In the genomic region with DNA sequence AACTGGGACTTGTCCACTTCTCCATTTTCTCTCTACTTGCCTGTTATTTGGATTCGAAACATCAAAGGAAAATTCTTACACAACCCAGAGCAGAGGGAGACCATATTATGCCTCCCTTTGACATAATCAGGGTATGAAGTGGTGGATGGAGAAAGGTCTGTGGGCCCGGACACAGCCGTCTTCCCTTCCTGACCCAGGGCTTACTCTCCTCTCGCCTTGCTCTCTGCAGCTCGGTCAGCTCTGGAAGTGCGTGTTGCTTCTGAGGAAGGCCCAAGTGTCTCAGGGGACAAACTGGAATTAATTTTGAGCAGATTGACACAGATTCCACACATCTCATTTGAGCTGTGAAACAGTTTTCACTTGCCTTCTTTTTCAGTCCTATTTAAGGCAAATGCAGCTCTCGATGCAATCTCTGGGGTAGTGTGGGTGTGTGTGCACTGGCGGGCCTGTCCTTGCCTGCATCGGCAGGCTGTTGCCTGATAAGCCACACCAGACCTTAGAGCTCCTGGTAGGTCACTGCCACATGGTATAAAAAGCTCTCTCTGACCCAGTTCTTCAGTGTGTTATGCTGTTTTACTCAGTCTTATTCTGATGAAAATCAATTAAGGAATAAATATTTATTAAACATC, we compare ENCODE assay signal across 10 mouse cellular contexts.
DNase-seq lines count a peak whose midpoint lies in the region; ATAC-seq and TF ChIP-seq lines count a peak whose summit lies in the region.
"Had no signal": no experiment of that assay in that cellular context is flagged by ENCODE, and none has a peak within 500 bp of the region (broad histone marks: within the 10 kb centered on the region; RNA-seq: fewer than 3 reads in every experiment).

No protein-coding gene starts in this region.

- TF ChIP-seq EP300 in MEL (IDR thresholded peaks at IDR 0.05; ENCODE audit: low read depth in 1 of 2, low read length in 2 of 2), result peak; percentile 44 to 50

- H3K4me1 ChIP-seq in heart, embryonic 13.5 days, result peaks cover 32% of the 10 kb centered on the region
- H3K4me1 ChIP-seq in MEL (ENCODE audit: control insufficient read depth in 1 of 2, insufficient read depth in 2 of 2, low read length in 2 of 2), result peaks cover 0 to 17% of the 10 kb centered on the region in 2 experiments; a peak in 2 of 4 replicates

- intact Hi-C loops in heart, postnatal 36 days (cut with DNase I), result no loop called here

- H3K27me3 ChIP-seq in heart, embryonic 13.5 days (replicated peaks), result no peaks in the 10 kb centered on the region
- no peaks in the 10 kb centered on the region for H3K27me3 ChIP-seq in MEL (ENCODE audit: control insufficient read depth in 1 of 2, insufficient read depth in 2 of 2, low read length in 2 of 2)
- H3K27me3 ChIP-seq: CH12.LX had no signal

- H3K27ac ChIP-seq in heart, embryonic 13.5 days (replicated peaks), result peak overlapping the region; percentile 6; the same call in 1 of the 2 replicates
- H3K27ac ChIP-seq in MEL (ENCODE audit: control insufficient read depth, low read depth, low read length), result no peak overlapping the region

- no peaks in the 10 kb centered on the region for H3K79me2 ChIP-seq in MEL (ENCODE audit: control insufficient read depth, insufficient read depth, low read length, poor library complexity)

- no peak overlapping the region for H3K9ac ChIP-seq in heart, embryonic 13.5 days
- no peak overlapping the region for H3K9ac ChIP-seq in MEL (ENCODE audit: control insufficient read depth, low read depth, low read length, poor library complexity, severe bottlenecking)

- H3K9me3 ChIP-seq in heart, embryonic 13.5 days, result no peaks in the 10 kb centered on the region
- H3K9me3 ChIP-seq in MEL (replicated peaks; ENCODE audit: insufficient read depth, low read length), result no peaks in the 10 kb centered on the region

- TF ChIP-seq RAD21 in MEL (IDR thresholded peaks at IDR 0.05; ENCODE audit: low read depth, low read length), result no peak

- WGBS in heart, embryonic 13.5 days, result 41% methylated on average over 9 of the region's 9 CpGs

- DNase-seq in heart, postnatal 36 days, result no peak
- DNase-seq in MEL (ENCODE audit: low read depth, low spot score), result peak; percentile 58
- no peak for DNase-seq in cerebellum, adult 9-11 months
- no peak for DNase-seq in natural killer cell, adult 2 months (ENCODE audit: low spot score in 2 of 2)
- no peak for DNase-seq in layer of hippocampus, adult 9-10 months (ENCODE audit: low spot score)
- DNase-seq: gastrocnemius, postnatal 36 days had no signal

- no peak overlapping the region for H3K4me3 ChIP-seq in heart, embryonic 13.5 days
- H3K4me3 ChIP-seq in MEL (ENCODE audit: control insufficient read depth in 1 of 2, insufficient read depth in 1 of 2, low read depth in 2 of 2, low read length in 2 of 2), result peak overlapping the region in 1 of 2 experiments; percentile 4; a peak in 1 of 4 replicates

- TF ChIP-seq CTCF in MEL (IDR thresholded peaks at IDR 0.05 in 2 of 3, conservative IDR thresholded peaks at IDR 0.05 in 1 of 3; ENCODE audit: control insufficient read depth in 1 of 3, insufficient read depth in 1 of 3, low read depth in 2 of 3, low read length in 3 of 3, poor library complexity in 1 of 3, severe bottlenecking in 1 of 3), result no peak

- H3K36me3 ChIP-seq in heart, embryonic 13.5 days, result no peaks in the 10 kb centered on the region
- H3K36me3 ChIP-seq in MEL (ENCODE audit: control insufficient read depth in 1 of 2, insufficient read depth in 2 of 2, low read length in 2 of 2), result peaks cover 0 to 3% of the 10 kb centered on the region in 2 experiments; a peak in 1 of 4 replicates

- no peak overlapping the region for H3K4me2 ChIP-seq in heart, embryonic 13.5 days

- no peak for ATAC-seq in heart, embryonic 13.5 days (ENCODE audit: extremely low read depth, insufficient number of reproducible peaks, low FRiP score, low TSS enrichment)
- ATAC-seq in erythroid progenitor cell, adult 5-6 weeks (replicated peaks; ENCODE audit: low FRiP score, poor library complexity, severe bottlenecking), result peak; percentile 98
- ATAC-seq in megakaryocyte-erythroid progenitor cell, adult 5-6 weeks (replicated peaks; ENCODE audit: low FRiP score, low TSS enrichment, poor library complexity, severe bottlenecking), result peak; percentile 96

- TF ChIP-seq POLR2A in MEL (IDR thresholded peaks at IDR 0.05; ENCODE audit: control insufficient read depth in 1 of 2, insufficient read depth in 1 of 2, low read depth in 1 of 2, low read length in 2 of 2, poor library complexity in 1 of 2), result no peak

TF ChIP-seq in MEL, 35 proteins besides CTCF, POLR2A, EP300 and RAD21:
- TF ChIP-seq TAL1 (IDR thresholded peaks at IDR 0.05; ENCODE audit: low read length) (no peak), GATA1 (IDR thresholded peaks at IDR 0.05; ENCODE audit: low read depth, low read length) (peak; percentile 52; the same call in 1 of the 2 replicates)
